Mouse (Mus musculus): ENCODE data around the gene Nploc4.

Nploc4 gene

GRCm38 (mm10) chr11:120437152-120437856, at the start of gene Nploc4:
Gene Nploc4, minus strand, starts transcription at chr11:120437708.
- DNase-seq (ENCODE audit: low spot score in 2 of 2): peak; percentile 91 to 97

- DNase-seq (ENCODE audit: low spot score in 2 of 2): no peak
Measured at GRCm38 (mm10) chr11:120485251-120485650, 47.7 kb upstream of the Nploc4 start.

GRCm38 (mm10) chr11:120484265-120484981, 46.9 kb upstream of the Nploc4 start, which contains the start of gene Mrpl12:
Gene Mrpl12, plus strand, starts transcription at chr11:120484613.
- DNase-seq (ENCODE audit: low spot score in 2 of 2): peak; percentile 84 to 92

- peak in 1 of 2 experiments; percentile 65 for DNase-seq (ENCODE audit: low spot score in 2 of 2)
Measured at GRCm38 (mm10) chr11:120483448-120483934, 46.0 kb upstream of the Nploc4 start.

GRCm38 (mm10) chr11:120472052-120472451, 34.5 kb upstream of the Nploc4 start:
- DNase-seq (ENCODE audit: low spot score in 2 of 2): no peak

- DNase-seq (ENCODE audit: low spot score in 2 of 2): no peak
Measured at GRCm38 (mm10) chr11:120467736-120468092, 30.2 kb upstream of the Nploc4 start.

GRCm38 (mm10) chr11:120467051-120467735, 29.7 kb upstream of the Nploc4 start, which contains the start of gene Arl16:
Gene Arl16, minus strand, starts transcription at chr11:120467607.
- peak; percentile 94 to 96 for DNase-seq (ENCODE audit: low spot score in 2 of 2)

GRCm38 (mm10) chr11:120465521-120465920, 28.0 kb upstream of the Nploc4 start:
- DNase-seq (ENCODE audit: low spot score in 2 of 2): no peak

- DNase-seq (ENCODE audit: low spot score in 2 of 2): no peak
Measured at GRCm38 (mm10) chr11:120464365-120464764, 26.9 kb upstream of the Nploc4 start.

GRCm38 (mm10) chr11:120463536-120463935, 26.0 kb upstream of the Nploc4 start:
- no peak for DNase-seq (ENCODE audit: low spot score in 2 of 2)

- DNase-seq (ENCODE audit: low spot score in 2 of 2): no peak
Measured at GRCm38 (mm10) chr11:120458847-120459597, 21.5 kb upstream of the Nploc4 start.

- peak; percentile 69 to 86 for DNase-seq (ENCODE audit: low spot score in 2 of 2)
Measured at GRCm38 (mm10) chr11:120457772-120458751, 20.6 kb upstream of the Nploc4 start, which contains the start of the genes Oxld1 and Ccdc137. Gene Oxld1, minus strand, starts transcription at chr11:120458068. Gene Ccdc137, plus strand, starts transcription at chr11:120458115.

GRCm38 (mm10) chr11:120457370-120457769, 19.9 kb upstream of the Nploc4 start:
- DNase-seq (ENCODE audit: low spot score in 2 of 2): no peak

GRCm38 (mm10) chr11:120455413-120455812, 17.9 kb upstream of the Nploc4 start:
- no peak for DNase-seq (ENCODE audit: low spot score in 2 of 2)

- no peak for DNase-seq (ENCODE audit: low spot score in 2 of 2)
Measured at GRCm38 (mm10) chr11:120454965-120455364, 17.5 kb upstream of the Nploc4 start.

- DNase-seq (ENCODE audit: low spot score in 2 of 2): no peak
Measured at GRCm38 (mm10) chr11:120453306-120453705, 15.8 kb upstream of the Nploc4 start, which contains the start of gene Pde6g. Gene Pde6g, minus strand, starts transcription at chr11:120453500.

- DNase-seq (ENCODE audit: low spot score in 2 of 2): no peak
Measured at GRCm38 (mm10) chr11:120452246-120452645, 14.7 kb upstream of the Nploc4 start.

GRCm38 (mm10) chr11:120447179-120447578, 9.7 kb upstream of the Nploc4 start:
- no peak for DNase-seq (ENCODE audit: low spot score in 2 of 2)

- no peak for DNase-seq (ENCODE audit: low spot score in 2 of 2)
Measured at GRCm38 (mm10) chr11:120445475-120445874, 8.0 kb upstream of the Nploc4 start.

GRCm38 (mm10) chr11:120444106-120444505, 6.6 kb upstream of the Nploc4 start:
- DNase-seq (ENCODE audit: low spot score in 2 of 2): no peak

Measured in spleen, postnatal 4 days (tissue).